Mouse (Mus musculus) spleen, postnatal 14 days (tissue): ENCODE data around the gene Usp42.

Experiments used
- DNase-seq, 2 experiments: peaks; one replicate each; pipeline ENCODE4 v3.0.0; 2021 to 2022; ENCODE audit warnings: low spot score in 2 of 2

Gene Usp42

GRCm38 (mm10) chr5:143690392-143690791 lies 41.7 kb downstream of the Usp42 start:
- no peak for DNase-seq

GRCm38 (mm10) chr5:143687589-143687988 lies 44.5 kb downstream of the Usp42 start:
- no peak for DNase-seq

- no peak for DNase-seq
Observed at GRCm38 (mm10) chr5:143686456-143686855, 45.6 kb downstream of the Usp42 start.

- no peak for DNase-seq
Observed at GRCm38 (mm10) chr5:143684911-143685390, 47.1 kb downstream of the Usp42 start.

GRCm38 (mm10) chr5:143683696-143684095 lies 48.4 kb downstream of the Usp42 start:
- DNase-seq: no peak

GRCm38 (mm10) chr5:143679654-143680053 lies 52.4 kb downstream of the Usp42 start:
- no peak for DNase-seq

GRCm38 (mm10) chr5:143678634-143679271 lies 53.3 kb downstream of the Usp42 start:
- no peak for DNase-seq

GRCm38 (mm10) chr5:143677363-143677762 lies 54.7 kb downstream of the Usp42 start:
- no peak for DNase-seq

- DNase-seq: no peak
Observed at GRCm38 (mm10) chr5:143676218-143676985, 55.7 kb downstream of the Usp42 start.

- no peak for DNase-seq
Observed at GRCm38 (mm10) chr5:143674576-143674975, 57.5 kb downstream of the Usp42 start.

GRCm38 (mm10) chr5:143670740-143671415 lies 61.2 kb downstream of the Usp42 start:
- DNase-seq: no peak

GRCm38 (mm10) chr5:143669839-143670238 lies 62.2 kb downstream of the Usp42 start:
- no peak for DNase-seq

- DNase-seq: no peak
Observed at GRCm38 (mm10) chr5:143669393-143669792, 62.7 kb downstream of the Usp42 start.

GRCm38 (mm10) chr5:143668884-143669283 lies 63.2 kb downstream of the Usp42 start:
- no peak for DNase-seq

- no peak for DNase-seq
Observed at GRCm38 (mm10) chr5:143666015-143666414, 66.1 kb downstream of the Usp42 start.

- no peak for DNase-seq
Observed at GRCm38 (mm10) chr5:143665561-143665960, 66.5 kb downstream of the Usp42 start.

GRCm38 (mm10) chr5:143663074-143663687 lies 68.9 kb downstream of the Usp42 start:
- no peak for DNase-seq
